Mouse (Mus musculus) brain, adult 10 weeks (tissue): ENCODE results near the gene Zmiz1. TPM values are rescaled to one million over a fixed set of nuclear protein-coding genes. Genes with fewer than 3 reads are reported as not detected.

ENCODE experiments used
- polyA plus RNA-seq: library from polyadenylated mRNA; stranded (reverse); fragments of 350-450 nt; fragmentation: Illumina TruSeq; extraction: RNeasy Lipid Tissue Mini Kit (QIAGEN cat#74804); gene quantifications from one replicate; pipeline ENCODE4 v1.2.3, GENCODE M21; 2015; ENCODE audit warnings: low read depth, low replicate concordance

Gene Zmiz1
- 39.2 TPM for polyA plus RNA-seq

GRCm38 (mm10) chr14:25459016-25459393 is at the start of gene Zmiz1:
Gene Zmiz1 (plus strand): TSS chr14:25459185.

GRCm38 (mm10) chr14:25693888-25694568 is 235.0 kb downstream of the Zmiz1 start, which contains the start of gene Ppif:
Gene Ppif (plus strand): TSS chr14:25694154.

Other genes starting within 250 kb of the Zmiz1 start
- 39.5 TPM for gene Ppif, start 235.0 kb downstream of the Zmiz1 start, polyA plus RNA-seq